Mouse (Mus musculus): ENCODE results near the gene Lsm11. TPM values are rescaled to one million over a fixed set of nuclear protein-coding genes. Genes with fewer than 3 reads are reported as not detected.

The Lsm11 gene
- 60.9 and 61.7 TPM in 2 replicates for total RNA-seq (2014; rRNA removed)
- polyA plus RNA-seq (2015; fragmentation: Nextera tagmentation; extraction: Ambion mirVana), result 14.7 and 23.6 TPM in 2 replicates

- H3K4me1 ChIP-seq (ENCODE audit: insufficient read depth), result peaks cover 9% of the 10 kb centered on the region
- peak within 1 kb of the TSS; percentile 77 for H3K4me3 ChIP-seq (ENCODE audit: low read depth, low read length)
- WGBS, result 3% methylated on average over 55 of the region's 55 CpGs
- peak; percentile 100 for TF ChIP-seq CTCF (IDR thresholded peaks at IDR 0.05; ENCODE audit: low read depth)
- peak within 1 kb of the TSS; percentile 79 for H3K4me2 ChIP-seq (ENCODE audit: low read depth)
- H3K9ac ChIP-seq, result peak within 1 kb of the TSS; percentile 73
- ATAC-seq, result peak; percentile 90
- H3K9me3 ChIP-seq (ENCODE audit: low read length), result no peaks in the 10 kb centered on the region
- H3K27ac ChIP-seq (ENCODE audit: low read depth, low read length), result peak within 1 kb of the TSS; percentile 58
- H3K36me3 ChIP-seq (ENCODE audit: insufficient read depth), result peaks cover 10% of the 10 kb centered on the region; the same call in 1 of the 2 replicates
- H3K27me3 ChIP-seq (ENCODE audit: insufficient read depth, low read length), result no peaks in the 10 kb centered on the region
- DNase-seq, result peak; percentile 98
Observed at GRCm38 (mm10) chr11:45944643-45945156, at the start of gene Lsm11. Gene Lsm11, minus strand, starts transcription at chr11:45944935.

- Histone ChIP-seq H3K9ac (no peak overlapping the region), H3K4me2 (ENCODE audit: low read depth) (peak overlapping the region; percentile 32; the same call in 1 of the 2 replicates), H3K27me3 (ENCODE audit: insufficient read depth, low read length) (no peaks in the 10 kb centered on the region), H3K4me3 (ENCODE audit: low read depth, low read length) (no peak overlapping the region), H3K9me3 (ENCODE audit: low read length) (no peaks in the 10 kb centered on the region), H3K4me1 (ENCODE audit: insufficient read depth) (no peaks in the 10 kb centered on the region), H3K27ac (ENCODE audit: low read depth, low read length) (no peak overlapping the region), H3K36me3 (ENCODE audit: insufficient read depth) (no peaks in the 10 kb centered on the region)
- no peak for ATAC-seq
- no peak for DNase-seq
- no peak for TF ChIP-seq CTCF (IDR thresholded peaks at IDR 0.05; ENCODE audit: low read depth)
- WGBS, result 48% methylated on average over 13 of the region's 13 CpGs
Observed at GRCm38 (mm10) chr11:45992087-45992486, 47.4 kb upstream of the Lsm11 start.

GRCm38 (mm10) chr11:45991604-45992003 is 46.9 kb upstream of the Lsm11 start:
- ATAC-seq (no peak), DNase-seq (no peak)
- TF ChIP-seq CTCF (IDR thresholded peaks at IDR 0.05; ENCODE audit: low read depth), result no peak
- H3K9ac ChIP-seq, result no peak overlapping the region
- no peaks in the 10 kb centered on the region for H3K36me3 ChIP-seq (ENCODE audit: insufficient read depth)
- no peak overlapping the region for H3K27ac ChIP-seq (ENCODE audit: low read depth, low read length)
- H3K4me2 ChIP-seq (ENCODE audit: low read depth), result peak overlapping the region; percentile 32; the same call in 1 of the 2 replicates
- H3K9me3 ChIP-seq (ENCODE audit: low read length), result no peaks in the 10 kb centered on the region
- 9% methylated on average over 16 of the region's 16 CpGs for WGBS
- H3K4me3 ChIP-seq (ENCODE audit: low read depth, low read length), result 0 out of 2 replicates have a peak overlapping the region, but pooled peaks have one; percentile 7
- H3K27me3 ChIP-seq (ENCODE audit: insufficient read depth, low read length), result no peaks in the 10 kb centered on the region
- no peaks in the 10 kb centered on the region for H3K4me1 ChIP-seq (ENCODE audit: insufficient read depth)

GRCm38 (mm10) chr11:45980893-45981253 is 36.1 kb upstream of the Lsm11 start:
- WGBS, result 36% methylated on average over 19 of the region's 19 CpGs
- ATAC-seq (no peak), DNase-seq (no peak)
- H3K4me2 ChIP-seq (ENCODE audit: low read depth), result peak overlapping the region; percentile 91
- no peaks in the 10 kb centered on the region for H3K36me3 ChIP-seq (ENCODE audit: insufficient read depth)
- H3K27ac ChIP-seq (ENCODE audit: low read depth, low read length), result peak overlapping the region; percentile 59; the same call in 1 of the 2 replicates
- H3K9ac ChIP-seq, result peak overlapping the region; percentile 75
- no peaks in the 10 kb centered on the region for H3K27me3 ChIP-seq (ENCODE audit: insufficient read depth, low read length)
- no peaks in the 10 kb centered on the region for H3K9me3 ChIP-seq (ENCODE audit: low read length)
- H3K4me3 ChIP-seq (ENCODE audit: low read depth, low read length), result peak overlapping the region; percentile 58
- TF ChIP-seq CTCF (IDR thresholded peaks at IDR 0.05; ENCODE audit: low read depth), result no peak
- no peaks in the 10 kb centered on the region for H3K4me1 ChIP-seq (ENCODE audit: insufficient read depth)

DNA sequence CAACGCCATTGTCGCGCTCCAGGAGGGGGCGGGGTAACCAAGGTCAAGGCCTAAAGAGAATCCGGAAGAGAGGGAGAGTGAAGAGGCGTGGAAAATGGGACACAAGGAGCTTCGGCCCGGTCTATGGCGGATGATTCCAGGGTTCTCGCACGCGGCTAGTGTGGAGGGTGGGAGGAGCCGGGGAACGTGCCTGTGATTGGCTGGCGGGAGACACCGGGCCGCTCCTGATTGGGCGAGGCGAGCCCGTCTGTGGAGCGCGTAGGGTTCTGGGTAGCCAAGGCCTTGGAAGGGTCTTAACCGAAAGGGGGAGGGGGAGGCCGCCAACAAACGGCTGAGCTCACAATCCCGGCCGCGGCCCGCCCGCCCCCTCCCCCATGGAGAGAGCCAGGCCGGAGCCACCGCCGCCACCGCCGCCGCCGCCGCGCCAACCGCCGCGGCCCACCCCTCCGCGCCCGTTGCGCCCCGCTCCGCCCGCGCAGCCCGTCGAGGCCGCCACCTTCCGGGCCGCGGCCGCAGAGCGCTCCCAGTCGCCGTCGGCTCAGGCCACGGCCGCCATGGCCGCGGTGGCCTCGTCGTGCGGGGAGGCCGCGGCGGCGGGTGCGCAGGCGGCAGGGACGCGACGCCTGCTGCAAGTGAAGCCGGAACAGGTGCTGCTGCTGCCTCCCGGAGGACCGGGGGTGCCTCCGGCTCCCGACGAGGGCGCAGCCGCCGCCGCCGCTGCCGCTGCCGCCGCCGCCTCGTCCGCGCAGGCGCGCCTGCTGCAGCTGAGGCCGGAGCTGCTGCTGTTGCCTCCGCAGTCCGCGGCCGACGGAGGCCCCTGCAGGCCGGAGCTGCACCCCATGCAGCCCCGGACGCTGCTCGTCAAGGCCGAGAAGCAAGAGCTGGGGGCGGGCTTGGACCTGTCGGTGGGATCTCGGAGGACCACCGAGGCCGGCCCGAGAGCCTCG is 35.5 kb upstream of the Lsm11 start, which contains the start of gene Sox30:
TSS of gene Sox30 (plus strand) at position 365 of the 947 bp plus-strand sequence.
- Histone ChIP-seq H3K9me3 (ENCODE audit: low read length) (no peaks in the 10 kb centered on the region), H3K27me3 (ENCODE audit: insufficient read depth, low read length) (no peaks in the 10 kb centered on the region), H3K4me1 (ENCODE audit: insufficient read depth) (no peaks in the 10 kb centered on the region), H3K9ac (peak within 1 kb of the TSS; percentile 75), H3K27ac (ENCODE audit: low read depth, low read length) (peak within 1 kb of the TSS; percentile 59; the same call in 1 of the 2 replicates), H3K36me3 (ENCODE audit: insufficient read depth) (no peaks in the 10 kb centered on the region), H3K4me2 (ENCODE audit: low read depth) (peak within 1 kb of the TSS; percentile 91), H3K4me3 (ENCODE audit: low read depth, low read length) (peak within 1 kb of the TSS; percentile 58)
- WGBS, result 12% methylated on average over 78 of the region's 115 CpGs
- DNase-seq (peak; percentile 79), ATAC-seq (peak; percentile 99)
- TF ChIP-seq CTCF (IDR thresholded peaks at IDR 0.05; ENCODE audit: low read depth), result no peak

DNA sequence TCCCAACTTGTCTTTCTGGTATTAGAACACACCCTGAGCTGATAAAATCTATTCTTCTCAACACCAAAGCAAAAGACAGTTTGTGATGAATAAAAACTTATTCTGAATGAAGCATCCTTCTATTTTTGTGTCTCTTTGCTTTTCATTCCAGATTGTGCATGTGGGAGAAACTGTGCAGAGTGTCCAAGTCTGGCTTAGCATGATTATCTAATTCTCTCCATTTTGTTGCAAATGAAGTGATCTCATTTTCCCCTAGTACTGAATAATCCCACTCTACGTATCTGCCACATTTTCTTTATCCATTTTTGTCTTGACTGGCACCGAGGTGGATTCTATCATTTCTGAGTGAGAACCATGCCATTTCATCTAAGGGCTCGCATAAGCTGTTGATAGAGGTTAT is 31.3 kb upstream of the Lsm11 start:
- Histone ChIP-seq H3K9me3 (ENCODE audit: low read length) (no peaks in the 10 kb centered on the region), H3K4me1 (ENCODE audit: insufficient read depth) (no peaks in the 10 kb centered on the region), H3K9ac (no peak overlapping the region), H3K27ac (ENCODE audit: low read depth, low read length) (no peak overlapping the region), H3K27me3 (ENCODE audit: insufficient read depth, low read length) (no peaks in the 10 kb centered on the region), H3K36me3 (ENCODE audit: insufficient read depth) (no peaks in the 10 kb centered on the region), H3K4me2 (ENCODE audit: low read depth) (no peak overlapping the region), H3K4me3 (ENCODE audit: low read depth, low read length) (no peak overlapping the region)
- no peak for TF ChIP-seq CTCF (IDR thresholded peaks at IDR 0.05; ENCODE audit: low read depth)
- peak; percentile 3 for DNase-seq
- WGBS, result 54% methylated on average over 3 of the region's 3 CpGs
- ATAC-seq, result no peak

DNA sequence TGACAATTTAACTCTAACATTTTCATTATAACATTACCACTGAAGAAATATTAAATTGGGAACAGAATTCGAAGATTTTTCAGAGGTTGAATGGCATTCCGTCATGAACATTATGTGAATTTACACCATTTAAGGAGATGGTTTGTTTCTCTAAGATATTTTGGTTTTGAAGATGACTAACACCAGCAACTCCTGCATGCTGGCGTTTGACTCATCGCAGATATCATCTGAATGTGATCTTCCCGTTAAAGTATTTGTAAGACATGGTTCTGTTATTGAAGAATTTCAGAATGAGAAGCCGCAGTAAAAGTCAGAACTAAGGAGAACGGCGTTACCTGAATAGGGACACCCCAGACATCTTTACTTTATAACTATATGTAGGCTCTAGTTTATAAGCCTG is 29.7 kb upstream of the Lsm11 start:
- Histone ChIP-seq H3K4me3 (ENCODE audit: low read depth, low read length) (no peak overlapping the region), H3K9me3 (ENCODE audit: low read length) (no peaks in the 10 kb centered on the region), H3K4me2 (ENCODE audit: low read depth) (no peak overlapping the region), H3K4me1 (ENCODE audit: insufficient read depth) (no peaks in the 10 kb centered on the region), H3K27me3 (ENCODE audit: insufficient read depth, low read length) (no peaks in the 10 kb centered on the region), H3K9ac (no peak overlapping the region), H3K27ac (ENCODE audit: low read depth, low read length) (no peak overlapping the region), H3K36me3 (ENCODE audit: insufficient read depth) (no peaks in the 10 kb centered on the region)
- 90% methylated on average over 8 of the region's 8 CpGs for WGBS
- DNase-seq (no peak), ATAC-seq (no peak)
- TF ChIP-seq CTCF (IDR thresholded peaks at IDR 0.05; ENCODE audit: low read depth), result no peak

All from forebrain, postnatal 0 days (tissue).